Mouse (Mus musculus): Measurements from ENCODE around the gene Cuedc1.

DNA sequence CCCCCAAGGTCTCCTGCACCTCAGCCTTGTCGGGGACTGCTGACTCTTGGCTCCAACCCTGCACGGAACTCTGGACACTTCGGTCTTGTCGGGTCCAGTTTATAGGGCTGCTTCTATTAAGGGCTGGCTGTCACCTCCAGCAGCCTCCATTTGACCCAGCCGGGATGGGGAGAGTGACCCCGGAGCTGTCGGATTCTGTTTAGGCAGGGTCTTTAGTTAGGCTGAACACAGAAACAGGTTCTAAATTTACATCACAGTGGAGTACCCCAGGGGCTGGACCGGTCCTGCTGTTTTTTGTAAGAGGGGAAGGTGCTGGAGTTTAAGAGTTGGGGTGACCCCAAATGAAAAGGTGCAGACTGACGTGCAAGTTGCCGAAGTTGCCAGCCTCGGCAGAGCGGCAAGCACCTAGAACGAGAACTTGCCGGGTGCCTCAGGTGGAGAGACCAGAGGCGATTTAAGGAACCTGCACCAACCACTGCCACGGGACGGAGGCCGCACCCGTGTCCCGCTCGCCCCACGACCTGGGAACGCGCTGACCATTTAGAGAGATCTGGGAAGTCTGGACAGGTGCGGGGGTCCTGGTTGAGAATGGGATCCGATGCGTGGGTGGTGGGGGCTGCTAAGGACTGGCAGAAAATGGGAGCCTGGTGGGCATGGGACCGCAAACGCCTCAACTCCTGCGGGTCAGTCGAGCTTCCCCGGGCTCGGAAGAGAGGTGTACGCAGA is 95.4 kb downstream of the Cuedc1 start:
- TF ChIP-seq GATA1 (IDR thresholded peaks at IDR 0.05; ENCODE audit: borderline replicate concordance, low read length) (no peak), FLI1 (IDR thresholded peaks at IDR 0.05; ENCODE audit: low read length) (no peak)
